Mouse (Mus musculus) MEL (cell line): ENCODE measurements around the gene Gm49396.

Source experiments
- CTCF ChIP-seq, 3 experiments: IDR thresholded peaks in 2 of 3; conservative IDR thresholded peaks in 1 of 3; 2 replicates each; pipeline ENCODE4 v1.5.1; 2011 to 2012; ENCODE audit warnings: low read length in 3 of 3, low read depth in 2 of 3, mild to moderate bottlenecking in 2 of 3, improper control_type of control experiment in 1 of 3, inconsistent platforms in 1 of 3, mixed read lengths in 1 of 3, moderate library complexity in 1 of 3; ENCODE audit not compliant: control insufficient read depth in 1 of 3, insufficient read depth in 1 of 3, poor library complexity in 1 of 3, severe bottlenecking in 1 of 3
- KAT2A ChIP-seq: conservative IDR thresholded peaks from 2 replicates; pipeline ENCODE4 v1.6.1; 2012; ENCODE audit warnings: low read depth, low read length, improper control_type of control experiment, inconsistent platforms
- POLR2A ChIP-seq, 2 experiments: IDR thresholded peaks; 2 replicates each; pipeline ENCODE4 v1.6.1; 2011 to 2012; ENCODE audit warnings: low read length in 2 of 2, mild to moderate bottlenecking in 2 of 2, control low read depth in 1 of 2, improper control_type of control experiment in 1 of 2, low read depth in 1 of 2, moderate library complexity in 1 of 2; ENCODE audit not compliant: control insufficient read depth in 1 of 2, insufficient read depth in 1 of 2, poor library complexity in 1 of 2
- USF2 ChIP-seq, 2 experiments: IDR thresholded peaks; 2 replicates each; pipeline ENCODE4 v1.6.1; 2011 to 2012; ENCODE audit warnings: improper control_type of control experiment in 2 of 2, low read length in 2 of 2, borderline replicate concordance in 1 of 2, inconsistent platforms in 1 of 2, low read depth in 1 of 2, mild to moderate bottlenecking in 1 of 2; ENCODE audit not compliant: insufficient read depth in 1 of 2

GRCm38 (mm10) chr7:30610043-30610442, 46.9 kb downstream of the Gm49396 start:
- TF ChIP-seq KAT2A: no peak
- TF ChIP-seq CTCF (IDR thresholded peaks at IDR 0.05 in 2 of 3, conservative IDR thresholded peaks at IDR 0.05 in 1 of 3; ENCODE audit: control insufficient read depth in 1 of 3, insufficient read depth in 1 of 3, low read depth in 2 of 3, low read length in 3 of 3, poor library complexity in 1 of 3, severe bottlenecking in 1 of 3): no peak
- TF ChIP-seq POLR2A (IDR thresholded peaks at IDR 0.05; ENCODE audit: control insufficient read depth in 1 of 2, insufficient read depth in 1 of 2, low read depth in 1 of 2, low read length in 2 of 2, poor library complexity in 1 of 2): no peak
- no peak for TF ChIP-seq USF2 (IDR thresholded peaks at IDR 0.05; ENCODE audit: borderline replicate concordance in 1 of 2, insufficient read depth in 1 of 2, low read depth in 1 of 2, low read length in 2 of 2)
